Mouse (Mus musculus): ENCODE measurements around the gene Plaa.

- no peak for TF ChIP-seq RAD21 (IDR thresholded peaks at IDR 0.05; ENCODE audit: low read depth, low read length)
- TF ChIP-seq MAX (IDR thresholded peaks at IDR 0.05; ENCODE audit: low read length), result no peak
These were observed 69.8 kb downstream of the Plaa start for GRCm38 (mm10) chr4:94533205-94533604.
